Mouse (Mus musculus) kidney, embryonic 14.5 days (tissue): Measurements from ENCODE around the gene Pinlyp. TPM values are rescaled to one million over a fixed set of nuclear protein-coding genes. Genes with fewer than 3 reads are reported as not detected.

Source experiments
- polyA plus RNA-seq: library from polyadenylated mRNA; unstranded; fragments of >200 nt; fragmentation: Nextera tagmentation; extraction: Ambion mirVana; gene quantifications from 2 replicates; pipeline ENCODE4 v1.2.1, GENCODE M21; 2014

The Pinlyp gene
- polyA plus RNA-seq, 1 experiment from 2014 or later: 0.43 TPM

Other genes with a start within 250 kb of the Pinlyp start
- 31.3 and 39.5 TPM in 2 replicates for gene Zfp61, start 244.9 kb downstream of the Pinlyp start, polyA plus RNA-seq
- 9.6 and 10.3 TPM in 2 replicates for gene Zfp94, start 229.5 kb downstream of the Pinlyp start, polyA plus RNA-seq
- 0.26 and 0.31 TPM in 2 replicates for gene Tescl, start 212.2 kb downstream of the Pinlyp start, polyA plus RNA-seq
- gene Lypd5, start 196.9 kb downstream of the Pinlyp start, polyA plus RNA-seq: not detected in 2 replicates
- 2.6 and 3.3 TPM in 2 replicates for gene Kcnn4, start 175.9 kb downstream of the Pinlyp start, polyA plus RNA-seq
- 25.0 and 32.3 TPM in 2 replicates for gene Smg9, start 146.5 kb downstream of the Pinlyp start, polyA plus RNA-seq
- not detected in 2 replicates for gene Irgc1, start 93.8 kb downstream of the Pinlyp start, polyA plus RNA-seq
- 14.1 TPM in 2 replicates for gene Plaur, start 83.6 kb downstream of the Pinlyp start, polyA plus RNA-seq
- gene Cadm4, start 64.1 kb downstream of the Pinlyp start, polyA plus RNA-seq: 1.5 and 5.9 TPM in 2 replicates
- gene Zfp428, start 39.1 kb downstream of the Pinlyp start, polyA plus RNA-seq: 54.5 and 70.3 TPM in 2 replicates
- gene AC161166.1, start 33.7 kb downstream of the Pinlyp start, polyA plus RNA-seq: 0.17 and 0.61 TPM in 2 replicates
- 5.0 and 9.5 TPM in 2 replicates for gene Irgq, start 15.4 kb downstream of the Pinlyp start, polyA plus RNA-seq
- 109 and 136 TPM in 2 replicates for gene Xrcc1, start 171 bp upstream of the Pinlyp start, polyA plus RNA-seq
- 51.8 and 53.6 TPM in 2 replicates for gene Ethe1, start 41.4 kb upstream of the Pinlyp start, polyA plus RNA-seq
- 2.5 and 3.0 TPM in 2 replicates for gene Zfp575, start 41.5 kb upstream of the Pinlyp start, polyA plus RNA-seq
- gene Phldb3, start 64.6 kb upstream of the Pinlyp start, polyA plus RNA-seq: 0.24 and 0.32 TPM in 2 replicates
- gene Lypd3, start 90.4 kb upstream of the Pinlyp start, polyA plus RNA-seq: 0.27 and 0.76 TPM in 2 replicates
- gene Tex101, start 130.6 kb upstream of the Pinlyp start, polyA plus RNA-seq: not detected in 2 replicates
- not detected in 2 replicates for gene BC049730, start 163.1 kb upstream of the Pinlyp start, polyA plus RNA-seq
- gene Gm4763, start 180.8 kb upstream of the Pinlyp start, polyA plus RNA-seq: not detected in 2 replicates
- gene Cd177, start 214.2 kb upstream of the Pinlyp start, polyA plus RNA-seq: 0.24 and 0.36 TPM in 2 replicates
- 0.39 and 0.41 TPM in 2 replicates for gene Ceacam10, start 231.1 kb upstream of the Pinlyp start, polyA plus RNA-seq